Mouse (Mus musculus) midbrain, embryonic 16.5 days (tissue): ENCODE data around the gene Nrxn2. TPM values are rescaled to one million over a fixed set of nuclear protein-coding genes. Genes with fewer than 3 reads are reported as not detected.
A peak's percentile ranks its signal among the peaks of the same experiment; 100 is the strongest.

Experiments
- ATAC-seq: fragments of 200-750 bp; cut with Nextera tagmentation; 2 replicates; pipeline ENCODE4 v1.8.0; 2017; ENCODE audit warnings: moderate TSS enrichment
- H3K27ac ChIP-seq: fragments of 300-500 bp; sonication (generic); 2 replicates; pipeline ENCODE4 v1.5.1; 2014; ENCODE audit warnings: mild to moderate bottlenecking, low read length, mixed read lengths
- H3K27me3 ChIP-seq: fragments of 300-500 bp; sonication (generic); 2 replicates; pipeline ENCODE4 v1.6.1; 2014; ENCODE audit warnings: low read depth, low read length, mixed read lengths; ENCODE audit not compliant: control insufficient read depth, insufficient read depth
- H3K36me3 ChIP-seq: fragments of 300-500 bp; sonication (generic); 2 replicates; pipeline ENCODE4 v1.6.1; 2014; ENCODE audit warnings: mild to moderate bottlenecking, low read length, moderate library complexity, mixed read lengths; ENCODE audit not compliant: control insufficient read depth, insufficient read depth
- H3K4me1 ChIP-seq: fragments of 300-500 bp; sonication (generic); 2 replicates; pipeline ENCODE4 v1.6.1; 2014; ENCODE audit warnings: mild to moderate bottlenecking, low read length, mixed read lengths; ENCODE audit not compliant: control insufficient read depth, insufficient read depth
- H3K4me2 ChIP-seq: fragments of 300-500 bp; sonication (generic); 2 replicates; pipeline ENCODE4 v1.6.1; 2014; ENCODE audit warnings: mild to moderate bottlenecking, low read length, mixed read lengths
- H3K4me3 ChIP-seq: fragments of 300-500 bp; sonication (generic); 2 replicates; pipeline ENCODE4 v1.5.1; 2014; ENCODE audit warnings: low read depth, mild to moderate bottlenecking, low read length, moderate library complexity, mixed read lengths
- H3K9ac ChIP-seq: fragments of 300-500 bp; sonication (generic); 2 replicates; pipeline ENCODE4 v1.6.1; 2014; ENCODE audit warnings: low read depth, low read length, mixed read lengths
- H3K9me3 ChIP-seq: fragments of 300-500 bp; sonication (generic); replicated peaks from 2 replicates; pipeline ENCODE4 v1.6.1; 2014; ENCODE audit warnings: mild to moderate bottlenecking, low read length, mixed read lengths; ENCODE audit not compliant: control insufficient read depth, poor library complexity, severe bottlenecking
- WGBS: fragments of 180-500 bp; shearing (Covaris S2); extraction: QIAGEN DNeasy Blood & Tissue Kit; methylation state at CpG from one replicate; pipeline ENCODE4 v1.1.7; 2014; 5-methylcytosine and 5-hydroxymethylcytosine counted together
- polyA plus RNA-seq: library from polyadenylated mRNA; unstranded; fragments of >200 nt; fragmentation: Nextera tagmentation; extraction: Ambion mirVana; gene quantifications from 2 replicates; pipeline ENCODE4 v1.2.1, GENCODE M21; 2015

Gene Nrxn2
- polyA plus RNA-seq, 1 experiment from 2014 or later = 37.5 TPM

GRCm38 (mm10) chr19:6552302-6553028, 133.9 kb downstream of the Nrxn2 start:
- H3K4me3 ChIP-seq = no peak overlapping the region
- H3K36me3 ChIP-seq = no peaks in the 10 kb centered on the region
- H3K9me3 ChIP-seq = no peaks in the 10 kb centered on the region
- H3K4me2 ChIP-seq = no peak overlapping the region
- peaks cover 11% of the 10 kb centered on the region; the same call in 1 of the 2 replicates for H3K4me1 ChIP-seq
- WGBS = 90% methylated on average over 4 of the region's 4 CpGs
- no peak overlapping the region for H3K9ac ChIP-seq
- no peak for ATAC-seq
- no peak overlapping the region for H3K27ac ChIP-seq
- H3K27me3 ChIP-seq = no peaks in the 10 kb centered on the region

- Histone ChIP-seq H3K36me3 (no peaks in the 10 kb centered on the region), H3K27me3 (no peaks in the 10 kb centered on the region), H3K9me3 (no peaks in the 10 kb centered on the region), H3K9ac (no peak overlapping the region), H3K4me1 (peaks cover 10% of the 10 kb centered on the region; the same call in 1 of the 2 replicates), H3K4me2 (no peak overlapping the region), H3K4me3 (no peak overlapping the region), H3K27ac (no peak overlapping the region)
- no peak for ATAC-seq
- WGBS = 84% methylated on average over 5 of the region's 5 CpGs
Observed at GRCm38 (mm10) chr19:6553174-6553573, 134.6 kb downstream of the Nrxn2 start.

GRCm38 (mm10) chr19:6553819-6554582, 135.5 kb downstream of the Nrxn2 start:
- no peak for ATAC-seq
- Histone ChIP-seq H3K4me1 (peaks cover 3% of the 10 kb centered on the region; the same call in 1 of the 2 replicates), H3K27me3 (no peaks in the 10 kb centered on the region), H3K4me2 (no peak overlapping the region), H3K9ac (no peak overlapping the region), H3K36me3 (no peaks in the 10 kb centered on the region), H3K27ac (no peak overlapping the region), H3K9me3 (no peaks in the 10 kb centered on the region), H3K4me3 (no peak overlapping the region)
- 43% methylated on average over 8 of the region's 8 CpGs for WGBS

- Histone ChIP-seq H3K9me3 (no peaks in the 10 kb centered on the region), H3K4me1 (no peaks in the 10 kb centered on the region), H3K36me3 (no peaks in the 10 kb centered on the region), H3K4me3 (no peak overlapping the region), H3K27me3 (no peaks in the 10 kb centered on the region), H3K27ac (no peak overlapping the region), H3K9ac (no peak overlapping the region), H3K4me2 (no peak overlapping the region)
- WGBS = 58% methylated on average over 4 of the region's 4 CpGs
- ATAC-seq = no peak
Observed at GRCm38 (mm10) chr19:6559576-6559975, 141.0 kb downstream of the Nrxn2 start.

GRCm38 (mm10) chr19:6560246-6560815, 141.8 kb downstream of the Nrxn2 start:
- H3K27ac ChIP-seq = no peak overlapping the region
- no peak overlapping the region for H3K4me3 ChIP-seq
- no peaks in the 10 kb centered on the region for H3K36me3 ChIP-seq
- no peaks in the 10 kb centered on the region for H3K4me1 ChIP-seq
- no peak overlapping the region for H3K9ac ChIP-seq
- ATAC-seq = no peak
- H3K4me2 ChIP-seq = no peak overlapping the region
- WGBS = 71% methylated on average over 7 of the region's 7 CpGs
- H3K9me3 ChIP-seq = no peaks in the 10 kb centered on the region
- no peaks in the 10 kb centered on the region for H3K27me3 ChIP-seq

GRCm38 (mm10) chr19:6565136-6565535, 146.6 kb downstream of the Nrxn2 start:
- Histone ChIP-seq H3K27ac (no peak overlapping the region), H3K4me1 (peaks cover 8% of the 10 kb centered on the region), H3K9me3 (no peaks in the 10 kb centered on the region), H3K4me3 (no peak overlapping the region), H3K36me3 (no peaks in the 10 kb centered on the region), H3K27me3 (no peaks in the 10 kb centered on the region), H3K9ac (no peak overlapping the region), H3K4me2 (no peak overlapping the region)
- WGBS = 86% methylated on average over 6 of the region's 6 CpGs
- ATAC-seq = no peak

- H3K4me1 ChIP-seq = peaks cover 8% of the 10 kb centered on the region
- H3K27ac ChIP-seq = no peak overlapping the region
- ATAC-seq = no peak
- H3K36me3 ChIP-seq = no peaks in the 10 kb centered on the region
- 73% methylated on average over 2 of the region's 2 CpGs for WGBS
- no peak overlapping the region for H3K9ac ChIP-seq
- no peak overlapping the region for H3K4me2 ChIP-seq
- H3K9me3 ChIP-seq = no peaks in the 10 kb centered on the region
- H3K4me3 ChIP-seq = no peak overlapping the region
- H3K27me3 ChIP-seq = no peaks in the 10 kb centered on the region
Observed at GRCm38 (mm10) chr19:6566450-6566849, 147.9 kb downstream of the Nrxn2 start.

- 69% methylated on average over 5 of the region's 5 CpGs for WGBS
- 0 out of 2 replicates have a peak overlapping the region, but pooled peaks have one; percentile 34 for H3K9ac ChIP-seq
- no peak overlapping the region for H3K4me2 ChIP-seq
- no peak for ATAC-seq
- no peaks in the 10 kb centered on the region for H3K36me3 ChIP-seq
- H3K9me3 ChIP-seq = no peaks in the 10 kb centered on the region
- no peaks in the 10 kb centered on the region for H3K27me3 ChIP-seq
- H3K27ac ChIP-seq = no peak overlapping the region
- no peak overlapping the region for H3K4me3 ChIP-seq
- H3K4me1 ChIP-seq = peaks cover 8% of the 10 kb centered on the region
Observed at GRCm38 (mm10) chr19:6569021-6569420, 150.5 kb downstream of the Nrxn2 start.

GRCm38 (mm10) chr19:6569561-6569960, 151.0 kb downstream of the Nrxn2 start:
- peaks cover 8% of the 10 kb centered on the region for H3K4me1 ChIP-seq
- 14% methylated on average over 5 of the region's 5 CpGs for WGBS
- no peak for ATAC-seq
- H3K27me3 ChIP-seq = no peaks in the 10 kb centered on the region
- no peak overlapping the region for H3K4me2 ChIP-seq
- no peaks in the 10 kb centered on the region for H3K9me3 ChIP-seq
- H3K4me3 ChIP-seq = no peak overlapping the region
- H3K36me3 ChIP-seq = no peaks in the 10 kb centered on the region
- H3K27ac ChIP-seq = no peak overlapping the region
- H3K9ac ChIP-seq = 0 out of 2 replicates have a peak overlapping the region, but pooled peaks have one; percentile 34
